Mouse (Mus musculus) adrenal gland, adult 2 months (tissue): ENCODE measurements around the gene Foxn3. TPM values are rescaled to one million over a fixed set of nuclear protein-coding genes. Genes with fewer than 3 reads are reported as not detected.
"Not testable (repeated sequence)": the region's sequence is repeated elsewhere in the genome, so short reads cannot be mapped to it uniquely, and the experiment has no call there.

Experiments used
- DNase-seq: peaks from one replicate; pipeline ENCODE4 v3.0.0; 2021
- polyA plus RNA-seq: library from polyadenylated mRNA; depleted of rRNA; stranded (reverse); fragments of >200 nt; gene quantifications from 2 replicates; pipeline ENCODE4 v1.2.3, GENCODE M21; 2012
- total RNA-seq, 2 experiments: library from RNA; stranded (reverse); gene quantifications; 2 replicates each; pipeline ENCODE4 v1.2.3; 2021

Gene Foxn3
- total and polyA plus RNA-seq, 3 experiments = 27.6 to 62.1 (median 60.7) TPM

GRCm38 (mm10) chr12:99221087-99221846, 342.1 kb downstream of the Foxn3 start:
- no peak for DNase-seq

GRCm38 (mm10) chr12:99220333-99220732, 343.0 kb downstream of the Foxn3 start:
- no peak for DNase-seq

GRCm38 (mm10) chr12:99219812-99220211, 343.6 kb downstream of the Foxn3 start:
- no peak for DNase-seq

GRCm38 (mm10) chr12:99217145-99217698, 346.2 kb downstream of the Foxn3 start:
- no peak for DNase-seq

- DNase-seq = no peak
These were observed 347.0 kb downstream of the Foxn3 start for GRCm38 (mm10) chr12:99216341-99216761.

- DNase-seq = no peak
These were observed 347.7 kb downstream of the Foxn3 start for GRCm38 (mm10) chr12:99215521-99216255.

GRCm38 (mm10) chr12:99214098-99214497, 349.3 kb downstream of the Foxn3 start:
- no peak for DNase-seq

GRCm38 (mm10) chr12:99213218-99213617, 350.2 kb downstream of the Foxn3 start:
- no peak for DNase-seq

- no peak for DNase-seq
These were observed 353.6 kb downstream of the Foxn3 start for GRCm38 (mm10) chr12:99209801-99210200.

- peak; percentile 33 for DNase-seq
These were observed 355.1 kb downstream of the Foxn3 start for GRCm38 (mm10) chr12:99208251-99208650.

GRCm38 (mm10) chr12:99207014-99207612, 356.3 kb downstream of the Foxn3 start:
- no peak for DNase-seq

GRCm38 (mm10) chr12:99205734-99206133, 357.6 kb downstream of the Foxn3 start:
- DNase-seq = no peak

GRCm38 (mm10) chr12:99199124-99199483, 364.3 kb downstream of the Foxn3 start:
- DNase-seq = no peak

GRCm38 (mm10) chr12:99198428-99199123, 364.8 kb downstream of the Foxn3 start:
- no peak for DNase-seq

- no peak for DNase-seq
These were observed 366.4 kb downstream of the Foxn3 start for GRCm38 (mm10) chr12:99197031-99197430.

GRCm38 (mm10) chr12:99195655-99196054, 367.7 kb downstream of the Foxn3 start:
- DNase-seq = no peak

GRCm38 (mm10) chr12:99194120-99194519, 369.3 kb downstream of the Foxn3 start:
- not testable (repeated sequence) for DNase-seq

- DNase-seq = peak; percentile 52
These were observed 375.7 kb downstream of the Foxn3 start for GRCm38 (mm10) chr12:99187671-99188070.

- no peak for DNase-seq
These were observed 377.1 kb downstream of the Foxn3 start for GRCm38 (mm10) chr12:99186239-99186638.

- no peak for DNase-seq
These were observed 380.1 kb downstream of the Foxn3 start for GRCm38 (mm10) chr12:99183261-99183792.

GRCm38 (mm10) chr12:99182338-99182737, 381.0 kb downstream of the Foxn3 start:
- DNase-seq = no peak
